Mouse (Mus musculus): ENCODE data around the gene Nup214.

Nup214 gene

DNA sequence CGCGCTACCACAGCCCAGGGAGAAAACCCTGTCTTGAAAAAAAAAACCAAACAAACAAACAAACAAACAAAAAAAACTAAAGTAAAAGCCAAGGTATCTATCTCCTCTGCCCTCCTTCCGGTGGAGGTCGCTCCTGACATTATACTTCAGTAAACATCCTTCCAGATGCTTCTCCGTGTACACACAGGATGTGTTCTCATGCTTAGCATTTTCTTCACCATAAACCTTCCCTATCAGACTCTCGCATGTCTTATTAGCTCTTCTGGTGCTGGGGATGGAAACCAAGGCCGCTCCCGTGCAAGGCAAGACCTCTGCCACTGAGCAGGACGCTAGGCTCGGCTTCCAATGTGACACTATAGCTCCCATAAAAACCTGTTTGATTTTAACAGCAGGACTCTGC lies 103.5 kb downstream of the Nup214 start:
- peak; percentile 43 for DNase-seq

- DNase-seq: peak; percentile 82
These were observed 104.3 kb downstream of the Nup214 start for GRCm38 (mm10) chr2:32078522-32078921.

GRCm38 (mm10) chr2:32079191-32079725 lies 105.0 kb downstream of the Nup214 start:
- DNase-seq: peak; percentile 46

DNA sequence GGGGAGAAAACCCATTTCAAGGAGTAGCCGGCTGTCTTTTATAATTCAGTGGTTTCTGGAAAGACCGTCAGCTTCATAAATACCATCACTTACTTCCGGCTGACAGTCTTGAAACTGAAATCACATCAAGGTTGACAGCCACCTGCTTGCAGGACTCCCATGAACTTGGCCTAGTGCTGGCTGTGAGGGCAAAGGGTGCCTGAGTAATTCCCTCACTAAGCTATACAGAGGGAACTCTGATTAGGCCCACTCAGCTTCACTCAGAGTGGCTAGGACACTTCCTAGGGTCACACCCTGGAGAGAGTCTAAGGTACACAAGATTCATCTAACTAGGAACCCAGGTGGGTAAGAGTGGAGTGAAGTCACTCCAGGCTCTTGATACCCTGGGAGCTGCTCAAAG lies 106.4 kb downstream of the Nup214 start:
- peak; percentile 50 for DNase-seq

- peak; percentile 56 for DNase-seq
These were observed 107.2 kb downstream of the Nup214 start for GRCm38 (mm10) chr2:32081296-32081929.

DNA sequence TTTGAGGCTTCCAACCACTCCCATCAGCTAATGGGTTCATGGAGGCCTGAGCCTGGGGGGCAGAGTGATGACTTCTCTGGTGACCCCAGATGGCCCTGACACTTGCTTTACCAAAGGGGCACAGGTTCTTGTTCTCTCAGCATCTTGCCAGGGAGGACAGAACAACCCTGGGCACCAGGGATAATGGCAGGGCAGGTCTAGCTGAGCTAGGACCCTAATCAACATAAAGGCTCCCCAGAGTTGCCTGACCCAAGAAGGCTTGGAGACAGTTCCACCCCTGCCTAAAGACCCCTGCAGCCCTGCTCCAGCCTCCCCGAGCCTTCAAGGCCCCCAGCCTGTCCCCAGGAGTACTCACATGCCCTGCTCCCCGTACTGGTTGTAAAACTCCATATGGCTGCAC lies 108.0 kb downstream of the Nup214 start:
- peak; percentile 54 for DNase-seq

DNA sequence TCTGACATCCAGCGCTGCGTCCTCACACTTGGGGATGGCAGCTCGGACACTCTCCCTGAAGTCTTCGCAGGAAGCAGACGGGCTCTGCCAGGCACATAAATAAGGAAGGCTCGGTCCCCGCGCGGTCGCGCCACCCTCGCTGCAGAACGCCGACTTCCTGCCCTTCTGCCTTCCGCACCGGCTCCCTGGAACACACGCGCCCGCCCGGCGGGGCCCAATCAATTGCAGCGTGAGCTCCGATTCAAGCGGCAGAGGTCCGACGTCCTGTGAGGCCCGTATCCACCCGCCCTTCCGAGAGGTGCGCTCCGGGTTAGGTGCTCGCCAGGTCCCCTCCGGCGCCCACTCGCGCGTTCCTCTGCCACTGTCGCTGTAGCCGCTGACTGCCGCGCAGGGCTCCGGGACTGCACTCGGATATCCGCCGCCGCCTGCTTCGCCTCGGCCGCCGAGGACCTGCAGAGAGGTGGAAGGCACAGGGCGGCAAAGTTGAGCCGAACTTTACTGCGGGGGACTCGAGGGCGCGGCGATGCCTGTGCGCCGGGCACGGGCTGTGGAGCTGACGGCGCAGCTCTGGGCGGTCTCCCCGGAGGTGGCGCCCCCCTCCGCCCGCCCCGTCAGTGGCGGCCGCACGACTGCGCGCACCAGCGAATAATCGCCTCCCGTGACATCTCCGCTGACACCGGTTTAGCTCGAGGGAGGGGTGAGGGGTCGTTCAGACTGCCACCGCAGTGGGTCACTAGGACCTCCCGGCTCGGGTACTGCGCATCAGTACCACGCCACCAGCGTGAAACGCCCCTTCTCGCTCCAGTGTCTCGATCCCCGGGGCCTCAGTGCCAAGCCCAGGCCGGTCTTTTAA lies 109.1 kb downstream of the Nup214 start:
- DNase-seq: peak; percentile 88

DNA sequence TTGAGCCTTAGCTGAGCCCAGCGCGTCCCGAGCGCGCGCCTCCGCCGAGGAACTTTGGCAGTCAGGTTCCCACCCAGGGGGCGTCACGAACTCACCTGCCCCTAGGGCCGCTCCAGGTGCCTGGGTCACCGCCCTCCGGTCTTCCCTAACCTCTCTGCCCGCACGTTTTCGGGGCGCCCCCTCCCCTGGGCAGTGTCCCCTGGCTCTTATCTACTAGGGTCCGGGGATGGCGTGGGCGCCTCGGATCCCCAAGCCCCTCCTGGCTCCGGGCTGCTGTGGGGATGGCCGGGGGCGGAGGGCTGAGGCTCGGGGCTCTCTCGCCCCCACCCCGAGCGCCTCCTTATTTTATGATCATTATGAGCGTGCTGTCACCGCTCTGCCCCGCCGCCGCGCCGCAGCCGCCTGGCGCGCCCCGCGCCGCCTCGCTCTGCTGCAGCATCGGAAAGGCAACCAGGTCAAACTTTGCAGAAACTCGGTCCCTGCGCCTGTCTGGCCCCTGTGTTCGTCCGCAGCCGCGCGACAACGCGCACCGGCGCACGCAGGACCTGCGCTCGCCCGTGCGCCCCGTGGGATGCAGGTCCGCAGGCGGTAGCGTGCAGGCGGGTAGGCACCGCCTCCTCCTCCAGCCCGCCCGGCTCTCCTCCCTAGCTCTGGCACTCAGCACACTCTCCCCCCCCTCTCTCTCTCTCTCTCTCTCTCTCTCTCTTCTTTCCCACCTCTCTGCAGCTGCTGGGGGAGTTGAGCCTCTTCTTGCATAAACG lies 110.1 kb downstream of the Nup214 start, which contains the start of gene Fam78a:
Gene Fam78a (minus strand): TSS at position 747 of the 761 bp plus-strand sequence.
- DNase-seq: peak; percentile 82

DNA sequence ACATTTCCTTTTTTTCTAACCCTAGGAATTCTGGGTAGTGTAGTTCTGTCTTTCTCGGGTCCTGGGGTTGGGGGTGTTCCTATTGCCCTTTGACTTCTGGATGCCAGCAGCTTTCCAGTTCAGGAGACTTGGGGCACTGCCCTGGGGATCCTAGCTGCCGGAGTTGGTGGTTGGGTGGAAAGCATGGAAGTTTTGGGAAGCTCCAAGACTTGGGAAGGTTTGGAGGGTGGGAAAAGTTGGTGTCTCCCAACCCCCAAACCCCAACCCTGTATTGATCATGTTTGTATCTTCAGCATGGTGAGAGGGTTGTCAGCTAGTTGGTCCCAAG lies 110.6 kb downstream of the Nup214 start:
- DNase-seq: no peak

DNA sequence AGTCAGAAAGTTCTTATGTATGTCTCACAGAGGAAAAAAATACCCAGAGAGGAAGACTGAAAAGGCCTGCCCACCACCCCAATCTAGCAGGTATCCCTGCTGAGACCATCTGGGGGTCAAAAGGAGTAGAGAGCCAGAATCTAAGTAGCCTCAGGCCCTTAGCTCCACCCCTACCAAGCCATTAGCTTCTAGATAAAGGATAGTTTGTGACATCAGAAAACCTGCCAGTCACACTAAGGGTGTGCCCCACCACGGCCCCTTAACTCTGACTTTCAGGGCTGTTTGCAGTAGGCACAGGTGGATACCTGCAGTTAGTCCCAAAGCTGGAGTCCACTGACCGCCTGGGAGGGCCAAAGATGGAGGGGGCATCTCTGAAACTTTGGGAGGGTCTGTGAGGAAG lies 111.0 kb downstream of the Nup214 start:
- no peak for DNase-seq

- DNase-seq: no peak
These were observed 113.4 kb downstream of the Nup214 start for GRCm38 (mm10) chr2:32087606-32088005.

- peak; percentile 60 for DNase-seq
These were observed 114.2 kb downstream of the Nup214 start for GRCm38 (mm10) chr2:32088372-32088981.

DNA sequence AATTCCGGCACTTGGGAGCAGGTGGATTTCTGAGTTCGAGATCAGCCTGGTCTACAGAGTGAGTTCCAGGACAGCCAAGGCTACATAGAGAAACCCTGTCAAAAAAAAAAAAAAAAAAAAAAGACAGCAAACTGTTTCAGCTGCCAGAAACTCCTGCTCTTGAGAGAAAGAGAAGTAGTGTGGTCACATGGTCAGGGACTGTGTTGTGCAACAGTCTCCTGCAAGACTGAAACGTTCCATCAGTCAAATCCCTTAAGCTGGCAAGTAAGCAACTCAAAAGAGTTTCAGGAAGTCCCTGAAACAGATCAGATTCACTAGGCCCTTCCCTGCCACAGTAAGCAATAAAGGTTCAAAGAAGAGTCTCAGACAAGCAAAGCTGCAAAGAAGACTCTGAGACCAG lies 115.4 kb downstream of the Nup214 start:
- no peak for DNase-seq

- no peak for DNase-seq
These were observed 115.9 kb downstream of the Nup214 start for GRCm38 (mm10) chr2:32090145-32090544.

- no peak for DNase-seq
These were observed 117.7 kb downstream of the Nup214 start for GRCm38 (mm10) chr2:32091956-32092355.

- no peak for DNase-seq
These were observed 119.9 kb downstream of the Nup214 start for GRCm38 (mm10) chr2:32094001-32094707.

- peak; percentile 23 for DNase-seq
These were observed 121.3 kb downstream of the Nup214 start, which contains the start of gene Plpp7 for GRCm38 (mm10) chr2:32095351-32096121. Gene Plpp7, plus strand, starts transcription at chr2:32095528.

DNA sequence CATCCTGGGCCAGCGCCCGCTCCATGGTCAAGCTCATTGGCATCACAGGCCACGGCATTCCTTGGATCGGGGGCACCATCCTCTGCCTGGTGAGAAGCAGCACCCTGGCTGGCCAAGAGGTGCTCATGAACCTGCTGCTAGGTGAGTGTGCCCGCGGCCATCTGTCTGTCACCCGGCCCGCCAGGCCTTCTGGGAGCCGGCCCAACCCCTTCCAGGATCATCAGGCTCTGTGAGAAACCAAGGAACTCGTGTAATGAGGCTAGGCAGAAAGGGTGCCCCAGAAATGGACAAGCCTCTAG lies 121.8 kb downstream of the Nup214 start:
- no peak for DNase-seq

GRCm38 (mm10) chr2:32102944-32103343 lies 128.7 kb downstream of the Nup214 start:
- DNase-seq: no peak

DNA sequence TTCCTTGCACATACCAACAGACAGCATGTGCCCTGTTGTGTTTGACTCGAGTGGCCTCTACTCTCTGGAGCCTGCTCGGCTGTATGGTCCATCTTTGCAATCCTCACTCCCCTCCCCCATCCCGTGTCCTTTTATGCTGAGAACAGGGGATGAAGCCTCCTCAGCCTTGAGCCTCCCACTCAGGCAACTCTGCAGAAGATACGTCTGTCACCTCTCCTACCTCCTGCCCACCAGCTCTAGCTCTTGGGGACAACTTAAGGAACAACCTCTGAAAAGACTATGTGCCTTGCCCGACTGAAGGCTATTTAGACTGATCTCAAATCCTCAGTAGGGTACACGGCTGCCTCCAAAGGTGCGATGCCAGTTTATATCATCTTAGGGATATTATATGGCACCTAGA lies 129.3 kb downstream of the Nup214 start:
- no peak for DNase-seq
